Mouse (Mus musculus) embryo, embryonic 10 days (tissue): ENCODE measurements around the gene Prx.

ENCODE experiments used
- DNase-seq: peaks from one replicate; pipeline ENCODE4 v3.0.0-alpha.2; 2015; ENCODE audit warnings: low spot score

Prx gene

GRCm38 (mm10) chr7:27560978-27561377, 61.9 kb downstream of the Prx start:
- DNase-seq = no peak
